Mouse (Mus musculus): ENCODE data around the gene Clec4a1. TPM values are rescaled to one million over a fixed set of nuclear protein-coding genes. Genes with fewer than 3 reads are reported as not detected.

Clec4a1 gene
- polyA plus RNA-seq, 1 experiment from 2014 or later: 3.1 TPM

DNA sequence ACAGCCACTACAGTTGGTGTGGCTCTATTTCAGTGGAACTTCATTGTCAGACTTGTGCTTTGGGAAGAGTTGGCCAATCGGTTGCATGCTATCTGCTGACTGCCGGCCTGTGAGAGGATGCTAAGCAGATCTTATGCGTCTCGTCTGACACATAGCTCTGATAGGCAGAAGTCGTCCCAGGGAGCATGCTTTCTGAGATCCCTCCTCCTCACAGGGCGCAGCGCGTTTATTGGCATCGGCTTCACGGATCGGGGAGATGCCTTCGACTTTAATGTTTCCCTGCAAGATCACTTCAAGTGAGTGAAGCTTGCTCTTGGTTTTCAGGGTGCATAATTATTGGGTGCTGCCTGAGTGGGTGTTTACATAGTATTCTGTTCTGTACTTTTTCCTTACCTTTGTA, 40.4 kb upstream of the Clec4a1 start:
- Histone ChIP-seq H3K27me3 (ENCODE audit: insufficient read depth, low read length) (no peaks in the 10 kb centered on the region), H3K36me3 (ENCODE audit: insufficient read depth) (peaks cover 81% of the 10 kb centered on the region), H3K4me1 (ENCODE audit: insufficient read depth) (no peaks in the 10 kb centered on the region), H3K27ac (ENCODE audit: low read depth) (no peak overlapping the region), H3K9me3 (ENCODE audit: low read depth, low read length) (no peaks in the 10 kb centered on the region), H3K4me3 (ENCODE audit: low read depth, low read length) (no peak overlapping the region), H3K4me2 (no peak overlapping the region), H3K9ac (no peak overlapping the region)
- ATAC-seq (ENCODE audit: insufficient read depth) (no peak), DNase-seq (no peak)
- 89% methylated on average over 12 of the region's 12 CpGs for WGBS
- TF ChIP-seq CTCF (IDR thresholded peaks at IDR 0.05; ENCODE audit: low read depth): no peak

DNA sequence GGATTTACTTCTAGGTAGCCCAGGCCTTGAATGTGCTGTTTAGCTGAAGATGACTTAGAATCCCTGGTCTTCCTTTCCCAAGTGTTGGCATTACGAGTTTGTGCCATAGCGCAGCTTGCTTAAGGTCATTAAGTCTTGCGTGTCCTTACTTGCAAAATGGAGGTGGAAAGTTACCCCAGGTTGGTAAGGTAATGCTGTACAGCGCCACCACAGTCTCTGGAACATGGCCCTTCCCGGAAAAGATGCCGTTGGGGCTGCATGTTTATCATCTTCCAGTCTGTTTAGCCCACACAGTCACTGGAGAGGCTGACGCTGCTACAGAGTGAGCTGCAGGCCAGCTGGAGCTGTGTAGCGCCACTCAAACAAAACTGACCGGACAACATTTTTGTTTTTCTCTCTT, 38.0 kb upstream of the Clec4a1 start:
- H3K4me1 ChIP-seq (ENCODE audit: insufficient read depth): no peaks in the 10 kb centered on the region
- ATAC-seq (ENCODE audit: insufficient read depth) (no peak), DNase-seq (no peak)
- no peak overlapping the region for H3K27ac ChIP-seq (ENCODE audit: low read depth)
- 84% methylated on average over 9 of the region's 9 CpGs for WGBS
- peaks cover 93% of the 10 kb centered on the region for H3K36me3 ChIP-seq (ENCODE audit: insufficient read depth)
- H3K4me3 ChIP-seq (ENCODE audit: low read depth, low read length): no peak overlapping the region
- no peaks in the 10 kb centered on the region for H3K27me3 ChIP-seq (ENCODE audit: insufficient read depth, low read length)
- H3K9ac ChIP-seq: no peak overlapping the region
- no peak overlapping the region for H3K4me2 ChIP-seq
- TF ChIP-seq CTCF (IDR thresholded peaks at IDR 0.05; ENCODE audit: low read depth): no peak
- no peaks in the 10 kb centered on the region for H3K9me3 ChIP-seq (ENCODE audit: low read depth, low read length)

GRCm38 (mm10) chr6:122889599-122889998, 32.0 kb upstream of the Clec4a1 start:
- DNase-seq (no peak), ATAC-seq (ENCODE audit: insufficient read depth) (no peak; the same call in 1 of the 2 replicates)
- no peaks in the 10 kb centered on the region for H3K9me3 ChIP-seq (ENCODE audit: low read depth, low read length)
- peaks cover 56% of the 10 kb centered on the region for H3K36me3 ChIP-seq (ENCODE audit: insufficient read depth)
- TF ChIP-seq CTCF (IDR thresholded peaks at IDR 0.05; ENCODE audit: low read depth): no peak
- no peak overlapping the region for H3K4me2 ChIP-seq
- no peak overlapping the region for H3K27ac ChIP-seq (ENCODE audit: low read depth)
- WGBS: 90% methylated on average over 2 of the region's 2 CpGs
- H3K27me3 ChIP-seq (ENCODE audit: insufficient read depth, low read length): no peaks in the 10 kb centered on the region
- H3K4me3 ChIP-seq (ENCODE audit: low read depth, low read length): no peak overlapping the region
- no peak overlapping the region for H3K9ac ChIP-seq
- no peaks in the 10 kb centered on the region for H3K4me1 ChIP-seq (ENCODE audit: insufficient read depth)

DNA sequence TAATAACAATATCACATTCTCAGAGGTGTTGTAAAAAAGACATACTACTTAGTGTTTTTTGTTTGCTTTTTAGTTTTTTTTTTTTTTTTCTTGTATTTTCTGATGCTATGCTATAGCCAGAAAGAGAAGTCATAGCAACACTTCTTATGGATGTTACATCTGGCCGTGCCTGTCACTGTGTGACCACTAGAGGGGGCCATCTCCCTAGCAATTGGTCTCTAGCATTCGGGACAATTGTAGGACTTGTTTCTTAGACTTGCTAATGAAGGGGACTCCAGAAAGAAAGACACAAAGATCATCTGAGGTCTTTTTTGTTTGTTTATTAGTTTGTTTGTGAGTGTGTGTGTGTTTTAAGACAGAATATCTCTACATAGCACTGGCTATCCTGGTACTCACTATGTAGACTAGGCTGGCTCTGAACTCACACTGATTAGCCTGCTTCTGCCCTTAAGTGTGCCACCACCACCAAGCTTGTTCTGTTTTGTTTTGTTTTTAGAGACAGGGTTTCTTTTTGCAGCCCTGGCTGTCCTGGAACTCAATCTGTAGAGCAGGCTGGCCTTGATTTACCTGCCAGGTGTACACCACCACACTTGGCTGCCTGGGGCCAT, 29.1 kb upstream of the Clec4a1 start:
- TF ChIP-seq CTCF (IDR thresholded peaks at IDR 0.05; ENCODE audit: low read depth): peak; percentile 83
- H3K9me3 ChIP-seq (ENCODE audit: low read depth, low read length): no peaks in the 10 kb centered on the region
- H3K9ac ChIP-seq: no peak overlapping the region
- no peak overlapping the region for H3K4me3 ChIP-seq (ENCODE audit: low read depth, low read length)
- no peak overlapping the region for H3K27ac ChIP-seq (ENCODE audit: low read depth)
- H3K36me3 ChIP-seq (ENCODE audit: insufficient read depth): peaks cover 28% of the 10 kb centered on the region
- DNase-seq: peak; percentile 86
- 13% methylated on average over 2 of the region's 2 CpGs for WGBS
- 0 out of 2 replicates have a peak, but pooled peaks have one; percentile 38 for ATAC-seq (ENCODE audit: insufficient read depth)
- H3K4me2 ChIP-seq: no peak overlapping the region
- no peaks in the 10 kb centered on the region for H3K4me1 ChIP-seq (ENCODE audit: insufficient read depth)
- H3K27me3 ChIP-seq (ENCODE audit: insufficient read depth, low read length): no peaks in the 10 kb centered on the region

GRCm38 (mm10) chr6:122919922-122920321, 1.7 kb upstream of the Clec4a1 start:
- Histone ChIP-seq H3K9me3 (ENCODE audit: low read depth, low read length) (no peaks in the 10 kb centered on the region), H3K4me1 (ENCODE audit: insufficient read depth) (no peaks in the 10 kb centered on the region), H3K27ac (ENCODE audit: low read depth) (no peak overlapping the region), H3K36me3 (ENCODE audit: insufficient read depth) (no peaks in the 10 kb centered on the region), H3K4me2 (no peak overlapping the region), H3K4me3 (ENCODE audit: low read depth, low read length) (no peak overlapping the region), H3K9ac (no peak overlapping the region), H3K27me3 (ENCODE audit: insufficient read depth, low read length) (no peaks in the 10 kb centered on the region)
- no peak for TF ChIP-seq CTCF (IDR thresholded peaks at IDR 0.05; ENCODE audit: low read depth)
- ATAC-seq (ENCODE audit: insufficient read depth): no peak
- 40% methylated on average over 4 of the region's 4 CpGs for WGBS
- DNase-seq: no peak

DNA sequence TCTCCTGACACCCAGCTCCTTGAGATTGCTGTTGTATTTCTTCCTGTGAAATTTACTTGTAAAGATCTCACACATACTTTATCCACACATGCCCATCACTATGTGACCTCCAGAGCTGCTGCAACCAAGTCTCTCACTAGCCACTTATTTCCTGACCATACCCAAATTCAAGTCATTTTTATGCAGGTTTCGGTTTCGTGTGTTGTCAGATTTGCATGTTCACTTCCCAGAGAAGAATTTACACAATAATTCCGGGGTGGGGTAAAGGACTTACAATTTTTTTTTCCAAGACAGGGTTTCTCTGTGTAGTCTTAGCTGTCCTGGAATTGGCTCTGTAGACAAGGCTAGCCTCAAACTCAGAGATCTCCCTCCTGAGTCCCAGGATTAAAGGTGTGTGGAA, 13.2 kb downstream of the Clec4a1 start:
- WGBS: 80% methylated on average over 3 of the region's 3 CpGs
- DNase-seq (no peak), ATAC-seq (ENCODE audit: insufficient read depth) (no peak)
- no peak overlapping the region for H3K27ac ChIP-seq (ENCODE audit: low read depth)
- H3K27me3 ChIP-seq (ENCODE audit: insufficient read depth, low read length): no peaks in the 10 kb centered on the region
- H3K36me3 ChIP-seq (ENCODE audit: insufficient read depth): no peaks in the 10 kb centered on the region
- H3K4me2 ChIP-seq: no peak overlapping the region
- H3K4me1 ChIP-seq (ENCODE audit: insufficient read depth): no peaks in the 10 kb centered on the region
- TF ChIP-seq CTCF (IDR thresholded peaks at IDR 0.05; ENCODE audit: low read depth): no peak
- no peak overlapping the region for H3K9ac ChIP-seq
- H3K9me3 ChIP-seq (ENCODE audit: low read depth, low read length): no peaks in the 10 kb centered on the region
- H3K4me3 ChIP-seq (ENCODE audit: low read depth, low read length): no peak overlapping the region

DNA sequence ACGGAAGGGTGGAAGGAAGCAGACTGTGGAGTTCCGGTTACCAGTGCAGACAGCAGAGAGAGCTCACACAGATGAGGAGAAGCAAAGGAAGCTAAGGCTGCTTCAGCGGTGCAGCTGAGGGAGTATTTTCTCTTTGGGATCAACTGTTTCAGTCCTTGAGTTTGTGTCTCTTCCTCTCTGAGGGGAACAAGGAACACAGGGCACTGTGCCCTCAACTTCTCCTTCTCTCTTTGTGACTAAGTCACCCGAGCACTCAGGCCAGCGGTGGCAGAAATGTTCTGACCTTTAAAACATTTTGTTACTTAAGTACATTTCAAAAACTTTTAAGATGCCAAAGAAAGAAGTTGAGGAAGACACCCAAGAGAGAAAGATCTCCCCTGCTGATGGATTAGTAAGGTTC, 18.0 kb downstream of the Clec4a1 start:
- no peak for ATAC-seq (ENCODE audit: insufficient read depth)
- no peak for DNase-seq
- H3K27ac ChIP-seq (ENCODE audit: low read depth): no peak overlapping the region
- H3K4me2 ChIP-seq: no peak overlapping the region
- no peak for TF ChIP-seq CTCF (IDR thresholded peaks at IDR 0.05; ENCODE audit: low read depth)
- WGBS: 81% methylated on average over 5 of the region's 5 CpGs
- no peak overlapping the region for H3K9ac ChIP-seq
- no peak overlapping the region for H3K4me3 ChIP-seq (ENCODE audit: low read depth, low read length)
- no peaks in the 10 kb centered on the region for H3K36me3 ChIP-seq (ENCODE audit: insufficient read depth)
- no peaks in the 10 kb centered on the region for H3K9me3 ChIP-seq (ENCODE audit: low read depth, low read length)
- no peaks in the 10 kb centered on the region for H3K4me1 ChIP-seq (ENCODE audit: insufficient read depth)
- no peaks in the 10 kb centered on the region for H3K27me3 ChIP-seq (ENCODE audit: insufficient read depth, low read length)
